Mouse (Mus musculus): Measurements from ENCODE around the gene Zic1. TPM values are rescaled to one million over a fixed set of nuclear protein-coding genes. Genes with fewer than 3 reads are reported as not detected.
A peak's percentile ranks its signal among the peaks of the same experiment; 100 is the strongest.

Zic1 gene
- polyA plus RNA-seq, 1 experiment: 1,121 TPM

- WGBS: 63% methylated on average over 10 of the region's 10 CpGs
- no peak overlapping the region for H3K27ac ChIP-seq (ENCODE audit: insufficient read depth, low read length)
- no peak for TF ChIP-seq CTCF (IDR thresholded peaks at IDR 0.05; ENCODE audit: borderline replicate concordance, insufficient read depth, low read depth, low read length)
- no peak for DNase-seq
- H3K4me1 ChIP-seq (ENCODE audit: control insufficient read depth, insufficient read depth, low read length): no peaks in the 10 kb centered on the region; the same call in 1 of the 2 replicates
- H3K4me3 ChIP-seq (replicated peaks; ENCODE audit: insufficient read depth, low read depth, low read length): no peak overlapping the region
- no peaks in the 10 kb centered on the region; the same call in 1 of the 2 replicates for H3K27me3 ChIP-seq (ENCODE audit: control insufficient read depth, insufficient read depth, low read length)
These were observed 35.9 kb upstream of the Zic1 start for GRCm38 (mm10) chr9:91401471-91401870.

DNA sequence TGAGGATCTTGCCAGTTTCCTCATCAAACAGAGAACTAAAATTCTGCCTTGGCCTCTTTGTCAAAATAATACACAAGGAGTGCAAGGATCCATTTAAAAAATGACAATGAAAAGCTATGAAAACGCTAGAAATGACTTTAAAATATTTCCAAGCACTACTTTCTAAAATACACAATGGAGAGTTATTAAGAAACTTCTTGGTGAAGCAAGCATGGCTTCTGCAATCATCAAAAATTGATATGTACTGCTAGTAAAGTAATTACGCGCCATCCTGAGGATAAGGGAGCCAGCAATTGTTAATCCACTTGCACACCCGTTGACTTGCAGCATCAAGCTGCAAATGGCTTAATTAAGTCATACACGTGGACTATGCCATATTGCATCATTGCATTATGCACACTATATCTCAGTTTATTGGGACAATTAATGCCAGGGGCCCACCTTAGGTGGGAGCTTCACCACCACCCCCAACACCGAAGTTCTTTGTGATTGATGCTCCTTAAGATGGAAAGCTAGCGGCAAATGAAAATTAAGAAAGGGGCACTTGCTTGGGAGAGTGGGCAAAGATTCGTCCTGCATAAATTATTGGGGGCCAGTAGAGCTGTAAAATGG lies 35.0 kb upstream of the Zic1 start:
- no peak for DNase-seq
- Histone ChIP-seq H3K4me3 (replicated peaks; ENCODE audit: insufficient read depth, low read depth, low read length) (no peak overlapping the region), H3K27me3 (ENCODE audit: control insufficient read depth, insufficient read depth, low read length) (no peaks in the 10 kb centered on the region; the same call in 1 of the 2 replicates), H3K27ac (ENCODE audit: insufficient read depth, low read length) (no peak overlapping the region), H3K4me1 (ENCODE audit: control insufficient read depth, insufficient read depth, low read length) (no peaks in the 10 kb centered on the region)
- WGBS: 74% methylated on average over 8 of the region's 8 CpGs
- TF ChIP-seq POLR2A (IDR thresholded peaks at IDR 0.05; ENCODE audit: borderline replicate concordance, insufficient read depth, low read length) (no peak), CTCF (IDR thresholded peaks at IDR 0.05; ENCODE audit: borderline replicate concordance, insufficient read depth, low read depth, low read length) (no peak)

- no peak for DNase-seq
- H3K4me1 ChIP-seq (ENCODE audit: control insufficient read depth, insufficient read depth, low read length): no peaks in the 10 kb centered on the region
- no peaks in the 10 kb centered on the region; the same call in 1 of the 2 replicates for H3K27me3 ChIP-seq (ENCODE audit: control insufficient read depth, insufficient read depth, low read length)
- no peak overlapping the region for H3K27ac ChIP-seq (ENCODE audit: insufficient read depth, low read length)
- no peak overlapping the region for H3K4me3 ChIP-seq (replicated peaks; ENCODE audit: insufficient read depth, low read depth, low read length)
- 78% methylated on average over 7 of the region's 7 CpGs for WGBS
- TF ChIP-seq CTCF (IDR thresholded peaks at IDR 0.05; ENCODE audit: borderline replicate concordance, insufficient read depth, low read depth, low read length) (no peak), POLR2A (IDR thresholded peaks at IDR 0.05; ENCODE audit: borderline replicate concordance, insufficient read depth, low read length) (no peak)
These were observed 34.4 kb upstream of the Zic1 start for GRCm38 (mm10) chr9:91399976-91400375.

GRCm38 (mm10) chr9:91395066-91395772 lies 29.6 kb upstream of the Zic1 start:
- WGBS: 57% methylated on average over 14 of the region's 14 CpGs
- no peak overlapping the region for H3K27ac ChIP-seq (ENCODE audit: insufficient read depth, low read length)
- no peak for TF ChIP-seq POLR2A (IDR thresholded peaks at IDR 0.05; ENCODE audit: borderline replicate concordance, insufficient read depth, low read length)
- DNase-seq: no peak
- H3K4me3 ChIP-seq (replicated peaks; ENCODE audit: insufficient read depth, low read depth, low read length): no peak overlapping the region
- no peaks in the 10 kb centered on the region for H3K4me1 ChIP-seq (ENCODE audit: control insufficient read depth, insufficient read depth, low read length)
- no peaks in the 10 kb centered on the region for H3K27me3 ChIP-seq (ENCODE audit: control insufficient read depth, insufficient read depth, low read length)

- no peaks in the 10 kb centered on the region for H3K4me1 ChIP-seq (ENCODE audit: control insufficient read depth, insufficient read depth, low read length)
- WGBS: 64% methylated on average over 14 of the region's 14 CpGs
- H3K27me3 ChIP-seq (ENCODE audit: control insufficient read depth, insufficient read depth, low read length): no peaks in the 10 kb centered on the region
- TF ChIP-seq CTCF (IDR thresholded peaks at IDR 0.05; ENCODE audit: borderline replicate concordance, insufficient read depth, low read depth, low read length) (no peak), POLR2A (IDR thresholded peaks at IDR 0.05; ENCODE audit: borderline replicate concordance, insufficient read depth, low read length) (no peak)
- no peak overlapping the region for H3K27ac ChIP-seq (ENCODE audit: insufficient read depth, low read length)
- H3K4me3 ChIP-seq (replicated peaks; ENCODE audit: insufficient read depth, low read depth, low read length): no peak overlapping the region
- no peak for DNase-seq
These were observed 28.6 kb upstream of the Zic1 start for GRCm38 (mm10) chr9:91394211-91394646.

GRCm38 (mm10) chr9:91393376-91394068 lies 27.9 kb upstream of the Zic1 start:
- Histone ChIP-seq H3K27ac (ENCODE audit: insufficient read depth, low read length) (no peak overlapping the region), H3K4me3 (replicated peaks; ENCODE audit: insufficient read depth, low read depth, low read length) (no peak overlapping the region), H3K27me3 (ENCODE audit: control insufficient read depth, insufficient read depth, low read length) (no peaks in the 10 kb centered on the region), H3K4me1 (ENCODE audit: control insufficient read depth, insufficient read depth, low read length) (no peaks in the 10 kb centered on the region; the same call in 1 of the 2 replicates)
- TF ChIP-seq CTCF (IDR thresholded peaks at IDR 0.05; ENCODE audit: borderline replicate concordance, insufficient read depth, low read depth, low read length) (no peak), POLR2A (IDR thresholded peaks at IDR 0.05; ENCODE audit: borderline replicate concordance, insufficient read depth, low read length) (no peak)
- WGBS: 74% methylated on average over 8 of the region's 8 CpGs
- DNase-seq: no peak

- peaks cover 15% of the 10 kb centered on the region for H3K4me1 ChIP-seq (ENCODE audit: control insufficient read depth, insufficient read depth, low read length)
- H3K27me3 ChIP-seq (ENCODE audit: control insufficient read depth, insufficient read depth, low read length): no peaks in the 10 kb centered on the region
- no peak for TF ChIP-seq POLR2A (IDR thresholded peaks at IDR 0.05; ENCODE audit: borderline replicate concordance, insufficient read depth, low read length)
- TF ChIP-seq CTCF (IDR thresholded peaks at IDR 0.05; ENCODE audit: borderline replicate concordance, insufficient read depth, low read depth, low read length): no peak
- DNase-seq: no peak
- no peak overlapping the region for H3K27ac ChIP-seq (ENCODE audit: insufficient read depth, low read length)
- H3K4me3 ChIP-seq (replicated peaks; ENCODE audit: insufficient read depth, low read depth, low read length): no peak overlapping the region
- WGBS: 48% methylated on average over 4 of the region's 4 CpGs
These were observed 22.6 kb upstream of the Zic1 start for GRCm38 (mm10) chr9:91388173-91388572.

DNA sequence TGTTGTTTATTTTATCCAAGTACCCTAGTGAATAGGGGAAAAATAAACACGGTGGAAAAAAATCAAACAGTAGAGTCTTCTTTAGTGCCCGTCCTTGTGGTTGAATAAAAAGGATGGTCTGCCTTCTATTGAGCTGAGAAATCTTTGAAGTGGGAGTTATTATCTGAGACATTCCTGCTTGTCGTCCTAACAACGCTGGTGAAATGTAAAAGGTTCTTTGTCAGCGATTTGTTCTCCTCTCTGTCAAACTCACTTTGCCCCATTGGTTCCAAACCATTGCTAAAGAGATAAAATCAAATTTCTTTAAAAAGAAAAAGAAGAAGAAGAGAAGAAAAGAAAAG lies 22.1 kb upstream of the Zic1 start:
- H3K4me3 ChIP-seq (replicated peaks; ENCODE audit: insufficient read depth, low read depth, low read length): no peak overlapping the region
- no peak for DNase-seq
- H3K4me1 ChIP-seq (ENCODE audit: control insufficient read depth, insufficient read depth, low read length): peaks cover 17% of the 10 kb centered on the region
- TF ChIP-seq POLR2A (IDR thresholded peaks at IDR 0.05; ENCODE audit: borderline replicate concordance, insufficient read depth, low read length) (no peak), CTCF (IDR thresholded peaks at IDR 0.05; ENCODE audit: borderline replicate concordance, insufficient read depth, low read depth, low read length) (no peak)
- H3K27me3 ChIP-seq (ENCODE audit: control insufficient read depth, insufficient read depth, low read length): no peaks in the 10 kb centered on the region
- peak overlapping the region; percentile 97; the same call in 1 of the 2 replicates for H3K27ac ChIP-seq (ENCODE audit: insufficient read depth, low read length)
- 44% methylated on average over 5 of the region's 5 CpGs for WGBS

Measured in cerebellum, adult 2 months (tissue).